Mouse (Mus musculus): ENCODE results near the gene Tmem37.

GRCm38 (mm10) chr1:120119389-120119788 lies 45.5 kb upstream of the Tmem37 start:
- TF ChIP-seq POLR2A (IDR thresholded peaks at IDR 0.05; ENCODE audit: borderline replicate concordance, control insufficient read depth, low read depth, low read length) (no peak), CTCF (IDR thresholded peaks at IDR 0.05; ENCODE audit: control insufficient read depth, insufficient read depth, low read length) (no peak)
